Mouse (Mus musculus): Measurements from ENCODE around the gene Strada. TPM values are rescaled to one million over a fixed set of nuclear protein-coding genes. Genes with fewer than 3 reads are reported as not detected.
"Not testable (repeated sequence)": the region's sequence is repeated elsewhere in the genome, so short reads cannot be mapped to it uniquely, and the experiment has no call there.

The Strada gene
- 9.4 and 10.5 TPM in 2 replicates for polyA plus RNA-seq (2015; fragmentation: Nextera tagmentation; extraction: Ambion mirVana)

DNA sequence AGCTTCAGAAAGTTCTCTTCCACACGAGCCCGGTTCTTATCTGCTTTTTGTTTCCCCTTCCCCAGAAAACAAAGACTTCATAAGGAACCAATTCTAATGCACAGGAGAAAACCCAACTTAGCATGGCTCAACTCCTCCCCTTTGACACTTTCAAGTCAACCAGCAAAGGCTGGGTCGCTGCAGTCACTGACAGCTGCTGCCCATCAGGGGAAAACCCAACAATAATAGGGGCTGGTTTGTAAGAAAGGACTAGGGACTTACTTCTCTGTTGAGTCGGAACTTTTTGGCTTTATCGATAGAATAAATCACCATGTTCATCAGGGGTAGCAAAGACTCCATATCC lies at the start of gene Strada:
Gene Strada, minus strand, starts transcription at position 46 of the 343 bp plus-strand sequence.
- peak within 1 kb of the TSS; percentile 47 for H3K27ac ChIP-seq

DNA sequence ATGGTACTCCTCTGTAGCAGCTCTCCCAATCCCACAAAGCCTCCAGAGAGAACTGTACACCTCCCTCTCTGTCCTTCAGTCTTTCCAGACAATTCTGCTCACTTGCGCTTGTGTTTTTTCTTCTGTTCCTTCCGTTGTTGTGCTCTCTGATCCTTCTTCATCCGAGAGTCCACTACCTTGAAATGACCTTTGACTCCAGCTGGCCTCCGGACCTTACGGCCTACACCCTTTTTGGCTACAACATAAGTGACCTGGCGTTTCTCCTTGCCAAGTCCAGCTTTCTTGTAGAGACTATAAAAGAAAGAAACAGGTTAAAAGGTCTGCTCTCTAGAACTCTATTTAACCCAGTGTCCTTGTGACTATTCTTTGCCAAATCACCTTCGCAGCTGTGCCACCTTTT lies 47.4 kb upstream of the Strada start:
- no peak for ATAC-seq (ENCODE audit: low read depth)
- no peak overlapping the region for H3K4me2 ChIP-seq
- H3K36me3 ChIP-seq, result peaks cover 97% of the 10 kb centered on the region
- H3K9me3 ChIP-seq (replicated peaks), result no peaks in the 10 kb centered on the region
- WGBS (ENCODE audit: insufficient replicate concordance), result 85% methylated on average over 7 of the region's 7 CpGs
- no peak overlapping the region for H3K4me3 ChIP-seq (replicated peaks)
- H3K27ac ChIP-seq, result no peak overlapping the region
- H3K4me1 ChIP-seq (replicated peaks), result peaks cover 10% of the 10 kb centered on the region
- no peaks in the 10 kb centered on the region for H3K27me3 ChIP-seq
- H3K9ac ChIP-seq, result no peak overlapping the region
- no peak for DNase-seq

More for the DNA sequence above, at the start of gene Strada:
- peaks cover 37% of the 10 kb centered on the region for H3K4me1 ChIP-seq (replicated peaks)
- no peak within 1 kb of the TSS for H3K4me3 ChIP-seq (replicated peaks)
- ATAC-seq (ENCODE audit: low read depth) (no peak), DNase-seq (no peak)
- peaks cover 85% of the 10 kb centered on the region for H3K36me3 ChIP-seq
- no peaks in the 10 kb centered on the region for H3K27me3 ChIP-seq
- 0 out of 2 replicates have a peak within 1 kb of the TSS, but pooled peaks have one; percentile 15 for H3K4me2 ChIP-seq
- H3K9ac ChIP-seq, result 0 out of 2 replicates have a peak within 1 kb of the TSS, but pooled peaks have one; percentile 10
- 43% methylated on average over 5 of the region's 5 CpGs for WGBS (ENCODE audit: insufficient replicate concordance)
- H3K9me3 ChIP-seq (replicated peaks), result no peaks in the 10 kb centered on the region

DNA sequence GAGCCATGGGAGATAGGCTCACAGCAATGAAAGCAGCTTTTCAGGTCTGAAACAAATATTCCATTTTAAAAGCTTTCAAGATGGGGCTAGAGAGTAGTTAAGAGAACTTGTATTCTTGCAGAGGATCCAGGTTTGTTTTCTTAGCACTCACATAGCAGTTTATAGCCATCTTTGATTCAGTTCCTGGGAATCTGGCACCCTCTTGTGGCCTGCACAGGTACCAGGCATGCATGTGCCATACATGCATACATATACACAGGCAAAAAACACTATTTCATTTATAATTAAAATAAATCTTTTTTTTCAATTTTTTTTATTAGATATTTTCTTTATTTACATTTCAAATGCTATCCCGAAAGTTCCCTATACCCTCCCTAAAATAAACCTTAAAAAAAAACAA lies 44.9 kb upstream of the Strada start:
- no peak for DNase-seq
- H3K9ac ChIP-seq, result no peak overlapping the region
- no peak overlapping the region for H3K27ac ChIP-seq
- no peak overlapping the region for H3K4me2 ChIP-seq
- WGBS (ENCODE audit: insufficient replicate concordance), result 87% methylated on average over 1 of the region's 1 CpGs
- no peaks in the 10 kb centered on the region for H3K9me3 ChIP-seq (replicated peaks)
- no peak overlapping the region for H3K4me3 ChIP-seq (replicated peaks)
- no peaks in the 10 kb centered on the region for H3K27me3 ChIP-seq
- H3K36me3 ChIP-seq, result peaks cover 96% of the 10 kb centered on the region
- ATAC-seq (ENCODE audit: low read depth), result no peak
- no peaks in the 10 kb centered on the region for H3K4me1 ChIP-seq (replicated peaks)

DNA sequence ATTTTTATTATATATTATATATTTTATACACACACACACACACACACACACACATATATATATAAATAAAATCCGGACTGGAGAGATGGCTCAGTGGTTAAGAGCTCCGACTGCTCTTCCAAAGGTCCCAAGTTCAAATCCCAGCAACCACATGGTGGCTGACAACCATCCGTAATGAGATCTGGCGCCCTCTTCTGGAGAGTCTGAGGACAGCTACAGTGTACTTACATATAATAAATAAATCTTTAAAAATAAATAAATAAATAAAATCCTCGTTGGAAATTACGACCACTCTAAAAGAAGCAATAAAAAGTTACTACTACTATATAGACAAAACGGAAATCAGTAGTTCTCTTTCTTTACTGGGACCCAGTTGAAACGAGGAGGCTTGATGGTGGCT lies 32.0 kb upstream of the Strada start:
- peaks cover 68% of the 10 kb centered on the region for H3K36me3 ChIP-seq
- H3K27ac ChIP-seq; H3K4me1 ChIP-seq (replicated peaks); DNase-seq; H3K4me3 ChIP-seq (replicated peaks); H3K27me3 ChIP-seq; ATAC-seq (ENCODE audit: low read depth); H3K4me2 ChIP-seq; H3K9ac ChIP-seq; H3K9me3 ChIP-seq (replicated peaks): not testable (repeated sequence)
- WGBS (ENCODE audit: insufficient replicate concordance), result 75% methylated on average over 8 of the region's 8 CpGs

DNA sequence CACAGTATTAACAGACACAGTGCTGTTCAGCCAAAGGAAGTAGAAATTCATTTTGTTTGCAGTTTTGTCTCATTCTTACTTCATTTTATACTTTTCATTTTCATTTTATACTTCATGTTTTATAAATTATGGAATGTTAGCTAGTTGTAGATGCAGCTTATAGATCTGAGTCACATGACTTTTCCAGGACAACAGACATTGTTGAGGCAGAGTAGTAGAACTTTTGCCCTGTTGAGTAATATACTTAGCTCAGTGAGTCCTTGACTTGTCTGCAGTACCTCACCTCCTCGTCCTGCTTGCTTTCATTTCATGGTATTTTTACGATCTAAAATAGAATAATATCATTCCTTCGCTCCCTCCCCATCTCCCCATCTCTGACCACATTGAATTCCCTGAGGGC lies 18.6 kb upstream of the Strada start:
- no peak overlapping the region for H3K4me2 ChIP-seq
- no peak for DNase-seq

DNA sequence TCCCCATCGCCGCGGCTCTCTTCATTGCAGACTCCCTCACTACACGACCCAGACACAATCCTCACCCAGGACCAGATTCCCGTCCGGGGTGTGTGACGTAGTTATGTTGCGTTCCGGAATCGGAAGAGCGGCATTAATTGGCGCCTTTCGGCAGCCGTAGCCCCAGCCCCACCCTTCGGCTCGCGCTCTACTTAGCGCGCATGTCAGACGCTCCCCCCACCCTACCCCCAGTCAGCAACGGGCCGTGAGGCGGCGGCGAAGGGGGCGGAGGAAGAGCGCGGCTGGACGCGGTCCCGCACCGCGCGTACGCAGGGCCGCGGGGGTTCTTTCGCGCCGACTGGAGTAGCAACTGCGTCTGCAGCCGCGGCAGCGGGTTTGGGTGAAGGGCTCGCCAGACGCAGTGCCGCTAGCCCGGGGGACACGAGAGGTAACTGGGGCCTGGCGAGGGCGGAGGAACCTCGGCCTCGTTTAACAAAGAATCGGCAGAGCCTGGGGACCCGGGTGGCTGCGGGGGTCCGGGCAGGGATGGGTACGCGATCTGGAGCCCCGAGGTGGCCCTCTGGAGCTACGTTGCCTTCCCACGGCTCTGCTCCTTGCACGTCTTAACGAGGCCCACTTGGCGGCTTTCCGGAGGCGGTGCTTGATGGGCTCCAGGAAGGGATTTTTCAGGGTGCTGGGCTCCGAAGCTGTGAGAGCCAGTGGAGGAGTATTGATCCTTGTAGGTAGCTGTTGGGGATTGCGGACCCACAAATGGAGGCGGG lies 14.9 kb upstream of the Strada start, which contains the start of gene Ddx42:
Gene Ddx42, plus strand, starts transcription at position 197 of the 761 bp plus-strand sequence.
- Histone ChIP-seq H3K27me3 (no peaks in the 10 kb centered on the region), H3K9ac (peak within 1 kb of the TSS; percentile 94), H3K4me1 (replicated peaks) (peaks cover 44% of the 10 kb centered on the region), H3K9me3 (replicated peaks) (no peaks in the 10 kb centered on the region), H3K4me2 (peak within 1 kb of the TSS; percentile 78), H3K27ac (peak within 1 kb of the TSS; percentile 99), H3K36me3 (peaks cover 15% of the 10 kb centered on the region), H3K4me3 (replicated peaks) (peak within 1 kb of the TSS; percentile 98)
- DNase-seq (peak; percentile 85), ATAC-seq (ENCODE audit: low read depth) (peak; percentile 88)
- under 1% methylated on average over 70 of the region's 70 CpGs for WGBS (ENCODE audit: insufficient replicate concordance)

More for the DNA sequence above, 18.6 kb upstream of the Strada start:
- H3K36me3 ChIP-seq, result peaks cover 18% of the 10 kb centered on the region
- H3K4me1 ChIP-seq (replicated peaks), result peaks cover 27% of the 10 kb centered on the region
- no peak for ATAC-seq (ENCODE audit: low read depth)
- no peaks in the 10 kb centered on the region for H3K27me3 ChIP-seq
- WGBS (ENCODE audit: insufficient replicate concordance), result 75% methylated on average over 3 of the region's 3 CpGs
- H3K9ac ChIP-seq, result no peak overlapping the region
- no peak overlapping the region for H3K4me3 ChIP-seq (replicated peaks)
- no peak overlapping the region for H3K27ac ChIP-seq
- no peaks in the 10 kb centered on the region for H3K9me3 ChIP-seq (replicated peaks)

DNA sequence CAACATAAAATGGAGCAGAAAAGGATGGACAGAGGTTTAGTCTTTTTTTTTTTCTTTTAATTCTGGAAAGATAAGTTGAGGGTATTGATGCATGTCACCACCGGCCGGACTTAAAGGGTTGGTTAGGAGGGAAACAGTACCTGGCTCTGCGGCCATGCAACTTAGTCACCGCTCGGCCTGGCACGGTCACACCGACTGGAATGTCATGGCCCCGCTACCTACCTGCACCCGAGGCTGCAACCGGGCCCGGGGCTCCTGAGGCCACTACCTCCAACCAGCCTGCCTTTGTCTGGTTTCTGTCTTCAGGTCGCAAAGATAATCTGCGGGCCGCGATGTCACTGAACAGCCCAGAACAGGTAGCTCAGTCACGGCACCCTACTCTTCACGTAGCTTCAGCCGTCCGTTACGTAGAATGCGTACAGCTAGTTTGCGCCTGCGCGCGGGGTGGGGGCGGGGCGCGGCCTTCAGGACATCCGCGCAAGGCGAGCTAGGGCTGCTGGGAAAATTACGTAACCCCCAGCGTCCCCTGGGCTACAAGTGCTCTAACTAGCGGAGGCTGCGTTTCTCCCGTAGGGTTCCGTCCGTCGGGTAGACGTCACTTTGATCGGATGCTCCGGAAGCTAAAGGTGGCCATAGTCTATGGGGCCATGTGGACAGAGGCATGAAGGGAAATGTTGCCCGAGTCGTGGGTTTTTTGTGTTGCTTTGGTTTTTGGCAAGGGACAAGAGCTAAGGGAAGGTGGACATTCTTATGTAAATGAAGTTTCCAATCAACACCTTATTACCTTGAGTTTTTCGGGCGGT lies 14.2 kb upstream of the Strada start, which contains the start of gene Ccdc47:
Gene Ccdc47, minus strand, starts transcription at position 418 of the 803 bp plus-strand sequence.
- WGBS (ENCODE audit: insufficient replicate concordance), result under 1% methylated on average over 46 of the region's 46 CpGs
- peak within 1 kb of the TSS; percentile 78 for H3K4me2 ChIP-seq
- ATAC-seq (ENCODE audit: low read depth), result peak; percentile 92
- peak within 1 kb of the TSS; percentile 94 for H3K9ac ChIP-seq
- DNase-seq, result peak; percentile 91
- H3K4me3 ChIP-seq (replicated peaks), result peak within 1 kb of the TSS; percentile 98
- no peaks in the 10 kb centered on the region for H3K27me3 ChIP-seq
- H3K27ac ChIP-seq, result peak within 1 kb of the TSS; percentile 99
- H3K36me3 ChIP-seq, result peaks cover 22% of the 10 kb centered on the region
- H3K9me3 ChIP-seq (replicated peaks), result no peaks in the 10 kb centered on the region
- H3K4me1 ChIP-seq (replicated peaks), result peaks cover 44% of the 10 kb centered on the region

DNA sequence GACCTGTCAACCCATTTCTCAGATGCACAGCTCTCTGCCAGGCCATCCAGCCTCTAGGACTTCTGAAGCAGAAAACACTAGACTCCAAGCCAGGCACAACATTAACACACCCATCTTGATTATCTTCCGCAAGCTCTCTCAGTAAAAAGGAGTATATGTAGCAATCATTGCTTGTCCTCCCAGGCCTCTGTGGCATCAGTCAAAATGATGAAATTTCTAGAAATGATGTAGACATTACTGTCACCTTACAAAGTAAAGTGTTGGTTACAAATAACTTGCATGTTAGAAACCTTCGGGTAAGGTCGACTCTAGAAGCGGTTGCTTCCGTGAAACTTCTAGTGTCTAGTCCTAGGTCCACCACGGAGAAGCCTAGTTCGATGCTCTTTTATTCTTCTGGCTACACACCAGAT lies 13.5 kb upstream of the Strada start:
- no peaks in the 10 kb centered on the region for H3K27me3 ChIP-seq
- peaks cover 28% of the 10 kb centered on the region for H3K36me3 ChIP-seq
- H3K4me3 ChIP-seq (replicated peaks), result peak overlapping the region; percentile 98
- WGBS (ENCODE audit: insufficient replicate concordance), result 12% methylated on average over 7 of the region's 7 CpGs
- H3K4me2 ChIP-seq, result peak overlapping the region; percentile 78
- H3K4me1 ChIP-seq (replicated peaks), result peaks cover 44% of the 10 kb centered on the region
- DNase-seq (no peak), ATAC-seq (ENCODE audit: low read depth) (no peak)
- H3K9me3 ChIP-seq (replicated peaks), result no peaks in the 10 kb centered on the region
- peak overlapping the region; percentile 86 for H3K9ac ChIP-seq
- peak overlapping the region; percentile 99 for H3K27ac ChIP-seq

DNA sequence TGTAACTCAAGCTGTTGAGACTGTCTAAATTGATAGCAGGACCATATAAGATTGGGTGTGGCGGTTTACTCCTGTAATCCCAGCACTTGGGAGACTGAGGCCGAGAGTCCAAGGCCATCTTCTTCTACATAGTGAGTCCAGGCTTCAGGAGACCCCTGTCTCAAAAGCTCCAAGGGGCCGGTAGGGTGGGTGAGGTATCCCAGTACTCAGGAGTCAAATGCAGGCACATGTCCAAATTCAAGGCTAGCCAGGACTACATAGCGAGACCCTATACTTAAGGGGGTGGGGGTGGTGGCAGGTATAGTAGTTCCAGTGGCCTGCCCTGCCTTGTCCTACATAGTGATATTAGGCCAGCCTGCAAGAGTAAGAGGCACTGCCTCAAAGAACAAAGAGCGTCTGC lies 12.9 kb upstream of the Strada start:
- Histone ChIP-seq H3K9me3 (replicated peaks) (no peaks in the 10 kb centered on the region), H3K36me3 (peaks cover 34% of the 10 kb centered on the region), H3K4me2 (peak overlapping the region; percentile 78), H3K27ac (peak overlapping the region; percentile 99), H3K27me3 (no peaks in the 10 kb centered on the region), H3K4me3 (replicated peaks) (peak overlapping the region; percentile 98), H3K4me1 (replicated peaks) (peaks cover 40% of the 10 kb centered on the region), H3K9ac (peak overlapping the region; percentile 86)
- 77% methylated on average over 5 of the region's 5 CpGs for WGBS (ENCODE audit: insufficient replicate concordance)
- ATAC-seq (ENCODE audit: low read depth), result no peak
- no peak for DNase-seq

DNA sequence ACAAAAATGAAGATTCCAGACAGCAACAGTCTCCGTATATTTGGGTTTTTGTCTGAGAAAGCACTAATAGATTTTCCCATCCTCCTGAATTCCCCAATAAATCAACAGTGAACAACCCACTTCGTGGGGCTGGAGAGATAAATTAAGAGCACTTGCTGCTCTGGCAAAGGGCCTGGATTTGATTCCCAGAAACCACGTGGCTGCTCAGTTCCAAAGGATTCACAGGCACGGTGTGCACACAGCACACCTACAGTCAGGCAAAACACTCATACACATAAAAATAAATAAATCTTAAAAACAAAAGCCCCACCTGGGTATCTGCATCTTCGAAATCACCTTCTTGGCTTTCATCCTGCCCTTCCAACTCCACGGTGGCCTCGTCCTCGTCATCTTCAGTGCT lies 10.8 kb upstream of the Strada start:
- Histone ChIP-seq H3K27ac (no peak overlapping the region), H3K4me3 (replicated peaks) (no peak overlapping the region), H3K4me1 (replicated peaks) (peaks cover 23% of the 10 kb centered on the region), H3K9me3 (replicated peaks) (no peaks in the 10 kb centered on the region), H3K9ac (no peak overlapping the region), H3K4me2 (no peak overlapping the region), H3K27me3 (no peaks in the 10 kb centered on the region), H3K36me3 (peaks cover 54% of the 10 kb centered on the region)
- 87% methylated on average over 8 of the region's 8 CpGs for WGBS (ENCODE audit: insufficient replicate concordance)
- no peak for ATAC-seq (ENCODE audit: low read depth)
- DNase-seq, result no peak

Measured in liver, embryonic 13.5 days (tissue).